Mouse (Mus musculus): ENCODE data around the gene Ctf2. TPM values are rescaled to one million over a fixed set of nuclear protein-coding genes. Genes with fewer than 3 reads are reported as not detected.
"Not testable (repeated sequence)": the region's sequence is repeated elsewhere in the genome, so short reads cannot be mapped to it uniquely, and the experiment has no call there.

Gene Ctf2
- polyA plus RNA-seq, 1 experiment from 2014 or later: 0.07 TPM

DNA sequence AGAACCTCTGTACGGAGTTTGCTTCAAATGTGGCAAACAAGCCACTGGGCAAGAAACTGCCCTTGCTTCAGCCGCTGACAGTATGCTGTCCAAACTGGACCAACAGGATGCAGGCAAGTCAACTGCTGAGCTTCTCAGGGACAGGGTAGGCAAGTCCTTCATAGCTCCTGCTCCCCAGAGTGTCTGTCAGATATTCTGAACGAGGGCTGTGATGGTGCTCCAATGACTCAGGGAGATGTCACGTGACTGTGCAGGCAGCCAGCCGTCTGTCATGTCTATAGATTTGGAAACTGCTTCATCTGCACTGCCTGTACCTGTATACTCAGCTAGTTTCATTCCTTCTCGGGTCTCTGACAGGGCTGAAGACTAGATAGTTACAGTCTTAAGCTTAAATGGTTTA is 33.0 kb downstream of the Ctf2 start:
- Histone ChIP-seq H3K9me3 (replicated peaks) (no peaks in the 10 kb centered on the region), H3K4me2 (no peak overlapping the region), H3K4me3 (replicated peaks) (no peak overlapping the region), H3K27ac (no peak overlapping the region), H3K27me3 (no peaks in the 10 kb centered on the region), H3K9ac (no peak overlapping the region), H3K36me3 (peaks cover 10% of the 10 kb centered on the region; the same call in 1 of the 2 replicates), H3K4me1 (replicated peaks) (peaks cover 26% of the 10 kb centered on the region)
- no peak for ATAC-seq (ENCODE audit: low read depth)
- DNase-seq: no peak
- WGBS (ENCODE audit: insufficient replicate concordance): 63% methylated on average over 6 of the region's 6 CpGs

GRCm38 (mm10) chr7:127693730-127694129 is 38.2 kb downstream of the Ctf2 start:
- peaks cover 14% of the 10 kb centered on the region for H3K4me1 ChIP-seq (replicated peaks)
- H3K36me3 ChIP-seq; H3K9me3 ChIP-seq (replicated peaks); H3K9ac ChIP-seq; H3K27ac ChIP-seq; H3K27me3 ChIP-seq; H3K4me3 ChIP-seq (replicated peaks); DNase-seq; H3K4me2 ChIP-seq: not testable (repeated sequence)
- WGBS (ENCODE audit: insufficient replicate concordance): 39% methylated on average over 7 of the region's 7 CpGs
- peak; percentile 50; the same call in 1 of the 2 replicates for ATAC-seq (ENCODE audit: low read depth)

- Histone ChIP-seq H3K4me3 (replicated peaks) (no peak overlapping the region), H3K27ac (no peak overlapping the region), H3K9me3 (replicated peaks) (no peaks in the 10 kb centered on the region), H3K9ac (no peak overlapping the region), H3K36me3 (no peaks in the 10 kb centered on the region), H3K4me1 (replicated peaks) (peaks cover 14% of the 10 kb centered on the region), H3K4me2 (no peak overlapping the region), H3K27me3 (no peaks in the 10 kb centered on the region)
- ATAC-seq (ENCODE audit: low read depth) (no peak), DNase-seq (no peak)
- WGBS (ENCODE audit: insufficient replicate concordance): 87% methylated on average over 8 of the region's 8 CpGs
Observed at GRCm38 (mm10) chr7:127693290-127693689, 38.7 kb downstream of the Ctf2 start.

DNA sequence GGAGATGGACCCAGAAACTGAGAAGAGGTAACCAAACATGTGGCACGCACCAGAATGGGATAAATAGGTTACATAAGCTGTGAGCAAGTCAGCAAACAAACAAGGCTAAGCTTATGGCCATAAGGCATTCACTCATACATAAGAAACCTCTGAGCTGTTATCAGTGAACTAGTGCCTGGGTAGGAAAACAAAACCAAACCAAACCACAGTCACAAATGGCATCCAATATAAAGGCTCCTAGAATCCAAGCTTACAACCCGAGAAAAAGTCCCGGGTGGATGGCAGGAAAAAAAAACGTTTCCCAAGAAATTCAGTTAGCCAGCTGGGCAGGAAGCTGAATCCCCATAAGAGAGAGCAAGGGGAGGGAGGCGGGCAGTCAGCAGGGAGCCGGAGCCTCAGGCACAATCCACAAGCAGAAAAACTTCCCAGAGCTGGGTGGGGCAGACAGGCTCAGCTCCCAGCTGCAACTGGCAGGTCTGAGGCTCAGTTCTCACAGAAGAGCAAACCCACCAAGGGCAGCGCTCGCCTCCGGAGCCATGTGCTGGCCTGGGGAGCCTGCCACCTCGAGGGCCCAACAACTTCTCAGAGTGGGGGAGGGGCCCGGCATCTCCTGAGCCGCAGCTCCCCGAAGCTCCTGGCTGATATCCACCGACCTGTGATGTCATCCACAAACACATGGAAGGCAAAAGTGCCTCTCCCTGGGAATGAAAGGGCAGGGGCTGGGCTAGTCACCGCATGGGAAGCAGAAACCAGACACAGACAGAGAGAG is 40.6 kb downstream of the Ctf2 start:
- DNase-seq (no peak), ATAC-seq (ENCODE audit: low read depth) (0 out of 2 replicates have a peak, but pooled peaks have one; percentile 34)
- WGBS (ENCODE audit: insufficient replicate concordance): 26% methylated on average over 15 of the region's 15 CpGs
- no peaks in the 10 kb centered on the region for H3K27me3 ChIP-seq
- H3K4me2 ChIP-seq: peak overlapping the region; percentile 54
- H3K27ac ChIP-seq: peak overlapping the region; percentile 34; the same call in 1 of the 2 replicates
- peaks cover 23% of the 10 kb centered on the region for H3K4me1 ChIP-seq (replicated peaks)
- H3K36me3 ChIP-seq: no peaks in the 10 kb centered on the region
- H3K9me3 ChIP-seq (replicated peaks): no peaks in the 10 kb centered on the region
- H3K9ac ChIP-seq: peak overlapping the region; percentile 49
- H3K4me3 ChIP-seq (replicated peaks): peak overlapping the region; percentile 21; the same call in 1 of the 2 replicates

- ATAC-seq (ENCODE audit: low read depth) (no peak), DNase-seq (no peak)
- Histone ChIP-seq H3K4me2 (no peak overlapping the region), H3K36me3 (no peaks in the 10 kb centered on the region), H3K27me3 (no peaks in the 10 kb centered on the region), H3K9me3 (replicated peaks) (no peaks in the 10 kb centered on the region), H3K4me3 (replicated peaks) (no peak overlapping the region), H3K9ac (no peak overlapping the region), H3K27ac (no peak overlapping the region), H3K4me1 (replicated peaks) (peaks cover 40% of the 10 kb centered on the region)
- WGBS (ENCODE audit: insufficient replicate concordance): 67% methylated on average over 9 of the region's 9 CpGs
Observed at GRCm38 (mm10) chr7:127689626-127690280, 42.2 kb downstream of the Ctf2 start.

DNA sequence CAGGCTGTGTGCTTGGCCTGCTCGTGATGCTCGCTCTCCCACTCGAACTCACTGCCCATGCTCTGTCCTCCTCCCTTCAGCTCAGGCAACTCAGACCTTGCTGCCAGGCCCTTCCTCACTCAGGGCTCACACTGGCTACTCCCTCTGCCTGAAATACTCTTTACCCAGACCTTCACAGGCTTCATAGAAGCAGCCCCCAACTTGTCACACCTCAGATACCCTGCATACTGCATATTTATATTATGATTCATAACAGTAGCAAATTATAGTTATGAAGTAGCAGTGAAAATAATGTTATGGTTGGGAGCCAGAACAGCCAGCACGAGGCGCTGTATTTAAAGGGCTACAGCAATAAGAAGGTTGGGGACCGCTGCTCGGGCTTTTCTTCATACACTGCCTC is 43.0 kb downstream of the Ctf2 start:
- H3K27me3 ChIP-seq: no peaks in the 10 kb centered on the region
- H3K4me2 ChIP-seq: no peak overlapping the region
- H3K4me1 ChIP-seq (replicated peaks): peaks cover 45% of the 10 kb centered on the region
- no peak overlapping the region for H3K9ac ChIP-seq
- H3K4me3 ChIP-seq (replicated peaks): no peak overlapping the region
- no peaks in the 10 kb centered on the region for H3K36me3 ChIP-seq
- no peak for DNase-seq
- ATAC-seq (ENCODE audit: low read depth): no peak
- H3K9me3 ChIP-seq (replicated peaks): no peaks in the 10 kb centered on the region
- H3K27ac ChIP-seq: no peak overlapping the region
- 81% methylated on average over 7 of the region's 7 CpGs for whole genome bisulfite sequencing (ENCODE audit: insufficient replicate concordance)

GRCm38 (mm10) chr7:127686740-127687449 is 45.1 kb downstream of the Ctf2 start:
- H3K4me2 ChIP-seq: no peak overlapping the region
- no peak overlapping the region for H3K4me3 ChIP-seq (replicated peaks)
- no peak overlapping the region for H3K9ac ChIP-seq
- H3K4me1 ChIP-seq (replicated peaks): peaks cover 52% of the 10 kb centered on the region
- H3K27me3 ChIP-seq: no peaks in the 10 kb centered on the region
- WGBS (ENCODE audit: insufficient replicate concordance): 63% methylated on average over 11 of the region's 11 CpGs
- no peaks in the 10 kb centered on the region for H3K36me3 ChIP-seq
- DNase-seq: no peak
- no peaks in the 10 kb centered on the region for H3K9me3 ChIP-seq (replicated peaks)
- H3K27ac ChIP-seq: no peak overlapping the region
- ATAC-seq (ENCODE audit: low read depth): peak; percentile 59; the same call in 1 of the 2 replicates

GRCm38 (mm10) chr7:127685304-127686018 is 46.5 kb downstream of the Ctf2 start:
- no peak overlapping the region for H3K27ac ChIP-seq

GRCm38 (mm10) chr7:127681888-127682553 is 49.9 kb downstream of the Ctf2 start:
- DNase-seq (no peak), ATAC-seq (ENCODE audit: low read depth) (no peak)
- Histone ChIP-seq H3K4me2 (no peak overlapping the region), H3K27ac (peak overlapping the region; percentile 29; the same call in 1 of the 2 replicates), H3K9me3 (replicated peaks) (no peaks in the 10 kb centered on the region), H3K4me1 (replicated peaks) (peaks cover 44% of the 10 kb centered on the region), H3K27me3 (no peaks in the 10 kb centered on the region), H3K36me3 (no peaks in the 10 kb centered on the region), H3K9ac (no peak overlapping the region), H3K4me3 (replicated peaks) (no peak overlapping the region)
- 59% methylated on average over 8 of the region's 8 CpGs for WGBS (ENCODE audit: insufficient replicate concordance)

More at GRCm38 (mm10) chr7:127685304-127686018, 46.5 kb downstream of the Ctf2 start:
- DNase-seq (no peak), ATAC-seq (ENCODE audit: low read depth) (no peak; the same call in 1 of the 2 replicates)
- Histone ChIP-seq H3K36me3 (no peaks in the 10 kb centered on the region), H3K9me3 (replicated peaks) (no peaks in the 10 kb centered on the region), H3K27me3 (no peaks in the 10 kb centered on the region), H3K4me2 (no peak overlapping the region), H3K4me1 (replicated peaks) (peaks cover 47% of the 10 kb centered on the region), H3K9ac (no peak overlapping the region), H3K4me3 (replicated peaks) (no peak overlapping the region)
- WGBS (ENCODE audit: insufficient replicate concordance): 78% methylated on average over 14 of the region's 14 CpGs

GRCm38 (mm10) chr7:127680541-127680940 is 51.4 kb downstream of the Ctf2 start:
- peaks cover 29% of the 10 kb centered on the region for H3K4me1 ChIP-seq (replicated peaks)
- H3K27me3 ChIP-seq: no peaks in the 10 kb centered on the region
- no peaks in the 10 kb centered on the region for H3K36me3 ChIP-seq
- no peak overlapping the region for H3K9ac ChIP-seq
- no peak overlapping the region for H3K4me2 ChIP-seq
- DNase-seq (no peak), ATAC-seq (ENCODE audit: low read depth) (no peak)
- no peak overlapping the region for H3K4me3 ChIP-seq (replicated peaks)
- no peaks in the 10 kb centered on the region for H3K9me3 ChIP-seq (replicated peaks)
- H3K27ac ChIP-seq: no peak overlapping the region
- 80% methylated on average over 13 of the region's 13 CpGs for whole genome bisulfite sequencing (ENCODE audit: insufficient replicate concordance)

Data from liver, embryonic 13.5 days (tissue).